Mouse (Mus musculus) spleen, adult 2 months (tissue): ENCODE data around the gene Olfr780. TPM values are rescaled to one million over a fixed set of nuclear protein-coding genes. Genes with fewer than 3 reads are reported as not detected.

Experiments used
- DNase-seq, 2 experiments: peaks; one replicate each; pipeline versions ENCODE4 v3.0.0 to v3.0.0-alpha.2; 2012 to 2021; ENCODE audit warnings: low spot score in 2 of 2, low read depth in 1 of 2
- H3K27ac ChIP-seq: fragments of 200-500 bp; 2 replicates; pipeline ENCODE4 v1.5.1; 2012; ENCODE audit warnings: low read length, inconsistent platforms; ENCODE audit not compliant: insufficient read depth
- H3K27me3 ChIP-seq: fragments of 200-500 bp; 2 replicates; pipeline ENCODE4 v1.6.1; 2012; ENCODE audit warnings: mild to moderate bottlenecking, moderate library complexity, low read length, inconsistent platforms; ENCODE audit not compliant: control insufficient read depth, insufficient read depth
- H3K36me3 ChIP-seq: fragments of 200-500 bp; 2 replicates; pipeline ENCODE4 v1.6.1; 2012; ENCODE audit warnings: mild to moderate bottlenecking, low read length, inconsistent platforms; ENCODE audit not compliant: control insufficient read depth, insufficient read depth
- H3K4me1 ChIP-seq: fragments of 200-500 bp; 2 replicates; pipeline ENCODE4 v1.6.1; 2011; ENCODE audit warnings: inconsistent platforms; ENCODE audit not compliant: control insufficient read depth, insufficient read depth, insufficient read length
- H3K4me3 ChIP-seq: fragments of 200-500 bp; 2 replicates; pipeline ENCODE4 v1.5.1; 2011; ENCODE audit warnings: mild to moderate bottlenecking, inconsistent platforms; ENCODE audit not compliant: insufficient read depth, insufficient read length; ENCODE audit errors: extremely low read depth
- CTCF ChIP-seq: fragments of 200-500 bp; IDR thresholded peaks from 2 replicates; pipeline ENCODE4 v1.5.1; 2011; ENCODE audit warnings: mild to moderate bottlenecking, inconsistent platforms; ENCODE audit not compliant: insufficient read depth, insufficient read length, insufficient replicate concordance; ENCODE audit errors: extremely low read depth
- POLR2A ChIP-seq: fragments of 200-500 bp; IDR thresholded peaks from 2 replicates; pipeline ENCODE4 v1.6.1; 2011; ENCODE audit warnings: low read depth, low read length, inconsistent platforms
- WGBS: fragments of 180-500 bp; shearing (Covaris S2); methylation state at CpG from one replicate; pipeline ENCODE4 v1.1.7; 2018; 5-methylcytosine and 5-hydroxymethylcytosine counted together
- polyA plus RNA-seq: library from polyadenylated mRNA; depleted of rRNA; stranded (reverse); fragments of >200 nt; gene quantifications from 2 replicates; pipeline ENCODE4 v1.2.3, GENCODE M21; 2012; rRNA removed

The Olfr780 gene
- polyA plus RNA-seq, 1 experiment = not detected

GRCm38 (mm10) chr10:129357307-129357706 lies 39.4 kb downstream of the Olfr780 start:
- WGBS = 74% methylated on average over 5 of the region's 5 CpGs
- no peak for DNase-seq
- Histone ChIP-seq H3K36me3 (no peaks in the 10 kb centered on the region), H3K27ac (no peak overlapping the region), H3K4me3 (no peak overlapping the region), H3K4me1 (no peaks in the 10 kb centered on the region), H3K27me3 (no peaks in the 10 kb centered on the region)
- TF ChIP-seq POLR2A (no peak), CTCF (no peak)

Other genes with a start within 250 kb of the Olfr780 start
- not detected in 2 replicates for gene Olfr766-ps1, start 249.1 kb upstream of the Olfr780 start, polyA plus RNA-seq
- gene Olfr767, start 235.2 kb upstream of the Olfr780 start, polyA plus RNA-seq = not detected in 2 replicates
- gene Olfr768, start 218.7 kb upstream of the Olfr780 start, polyA plus RNA-seq = not detected in 2 replicates
- not detected in 2 replicates for gene Olfr769, start 200.3 kb upstream of the Olfr780 start, polyA plus RNA-seq
- not detected in 2 replicates for gene Olfr770, start 179.1 kb upstream of the Olfr780 start, polyA plus RNA-seq
- not detected in 2 replicates for gene Olfr771, start 153.4 kb upstream of the Olfr780 start, polyA plus RNA-seq
- not detected in 2 replicates for gene Olfr772, start 140.2 kb upstream of the Olfr780 start, polyA plus RNA-seq
- not detected in 2 replicates for gene Olfr773, start 130.7 kb upstream of the Olfr780 start, polyA plus RNA-seq
- not detected in 2 replicates for gene Olfr774, start 81.9 kb upstream of the Olfr780 start, polyA plus RNA-seq
- gene Olfr775, start 69.7 kb upstream of the Olfr780 start, polyA plus RNA-seq = not detected in 2 replicates
- gene Olfr776, start 59.0 kb upstream of the Olfr780 start, polyA plus RNA-seq = not detected in 2 replicates
- gene Olfr777, start 46.6 kb upstream of the Olfr780 start, polyA plus RNA-seq = not detected in 2 replicates
- gene Olfr781, start 10.7 kb downstream of the Olfr780 start, polyA plus RNA-seq = not detected in 2 replicates
- not detected in 2 replicates for gene Olfr782, start 30.7 kb downstream of the Olfr780 start, polyA plus RNA-seq
- not detected in 2 replicates for gene Olfr784, start 66.0 kb downstream of the Olfr780 start, polyA plus RNA-seq
- gene Olfr785, start 87.3 kb downstream of the Olfr780 start, polyA plus RNA-seq = not detected in 2 replicates
- not detected in 2 replicates for gene Olfr786, start 109.2 kb downstream of the Olfr780 start, polyA plus RNA-seq
- not detected in 2 replicates for gene Olfr787, start 143.7 kb downstream of the Olfr780 start, polyA plus RNA-seq
- not detected in 2 replicates for gene Olfr788, start 152.9 kb downstream of the Olfr780 start, polyA plus RNA-seq
- not detected in 2 replicates for gene Olfr789, start 166.6 kb downstream of the Olfr780 start, polyA plus RNA-seq
- not detected in 2 replicates for gene Olfr790, start 180.4 kb downstream of the Olfr780 start, polyA plus RNA-seq
- gene Olfr791, start 203.7 kb downstream of the Olfr780 start, polyA plus RNA-seq = not detected in 2 replicates
- gene Olfr792, start 221.0 kb downstream of the Olfr780 start, polyA plus RNA-seq = not detected in 2 replicates
- gene Olfr794, start 249.5 kb downstream of the Olfr780 start, polyA plus RNA-seq = not detected in 2 replicates